Mouse (Mus musculus) left cerebral cortex, postnatal 25 days (tissue): ENCODE results near the gene Nek8. TPM values are rescaled to one million over a fixed set of nuclear protein-coding genes. Genes with fewer than 3 reads are reported as not detected.
"Not testable (repeated sequence)": the region's sequence is repeated elsewhere in the genome, so short reads cannot be mapped to it uniquely, and the experiment has no call there.

Source experiments
- DNase-seq, 2 experiments: peaks; one replicate each; pipeline ENCODE4 v3.0.0; 2022; ENCODE audit warnings: low spot score in 2 of 2, mixed read lengths in 1 of 2
- intact Hi-C: fragments of 180-260 bp; cut with DNase I; formaldehyde crosslinking; loops from one replicate; pipeline ENCODE4 v1.15.1; 2025
- total RNA-seq, 2 experiments: library from RNA; stranded (reverse); gene quantifications; 2 replicates each; pipeline ENCODE4 v1.2.3; 2021

Gene Nek8
- total RNA-seq, 2 experiments from 2014 or later = 3.1 to 3.2 TPM

- intact Hi-C loops = no loop called here
- no peak for DNase-seq
Observed at GRCm38 (mm10) chr11:78155674-78156073, 20.8 kb downstream of the Nek8 start.

- intact Hi-C loops = loop anchor here (2.0 to 5.0 kb wide), 2 partner anchors 23 to 61 kb away; partner anchors contain the start of genes Fam222b, Nek8 and Tlcd1
- no peak for DNase-seq
Observed at GRCm38 (mm10) chr11:78153778-78154177, 22.7 kb downstream of the Nek8 start.

- intact Hi-C loops = loop anchor here (2.0 to 5.0 kb wide), 2 partner anchors 24 to 60 kb away; partner anchors contain the start of genes Fam222b, Nek8 and Tlcd1
- peak; percentile 77 to 87 for DNase-seq
Observed at GRCm38 (mm10) chr11:78152299-78153231, 23.9 kb downstream of the Nek8 start.

- intact Hi-C loops = loop anchor here (1.0 to 5.0 kb wide), 2 partner anchors 59 to 91 kb away; partner anchors contain the start of gene Fam222b
- no peak for DNase-seq
Observed at GRCm38 (mm10) chr11:78151161-78151560, 25.3 kb downstream of the Nek8 start.

GRCm38 (mm10) chr11:78146707-78147543, 29.6 kb downstream of the Nek8 start:
- intact Hi-C loops = no loop called here
- no peak for DNase-seq

GRCm38 (mm10) chr11:78146168-78146567, 30.3 kb downstream of the Nek8 start:
- no peak for DNase-seq
- intact Hi-C loops = no loop called here

GRCm38 (mm10) chr11:78143520-78143919, 33.0 kb downstream of the Nek8 start:
- intact Hi-C loops = no loop called here
- no peak for DNase-seq

GRCm38 (mm10) chr11:78140665-78141064, 35.8 kb downstream of the Nek8 start:
- intact Hi-C loops = no loop called here
- DNase-seq = no peak

GRCm38 (mm10) chr11:78138023-78138422, 38.5 kb downstream of the Nek8 start:
- intact Hi-C loops = no loop called here

GRCm38 (mm10) chr11:78137584-78137983, 38.9 kb downstream of the Nek8 start:
- no peak for DNase-seq
- intact Hi-C loops = no loop called here

More at GRCm38 (mm10) chr11:78138023-78138422, 38.5 kb downstream of the Nek8 start:
- DNase-seq = no peak

GRCm38 (mm10) chr11:78136132-78136531, 40.3 kb downstream of the Nek8 start:
- no peak for DNase-seq
- intact Hi-C loops = no loop called here

- intact Hi-C loops, DNase-seq: not testable (repeated sequence)
Observed at GRCm38 (mm10) chr11:78135314-78135713, 41.2 kb downstream of the Nek8 start.

GRCm38 (mm10) chr11:78134344-78134743, 42.1 kb downstream of the Nek8 start:
- peak in 1 of 2 experiments; percentile 47 for DNase-seq

GRCm38 (mm10) chr11:78133915-78134314, 42.6 kb downstream of the Nek8 start:
- DNase-seq = no peak
- intact Hi-C loops = no loop called here

More at GRCm38 (mm10) chr11:78134344-78134743, 42.1 kb downstream of the Nek8 start:
- intact Hi-C loops = no loop called here

- no peak for DNase-seq
- intact Hi-C loops = no loop called here
Observed at GRCm38 (mm10) chr11:78129458-78129857, 47.0 kb downstream of the Nek8 start.

GRCm38 (mm10) chr11:78126739-78127138, 49.7 kb downstream of the Nek8 start:
- intact Hi-C loops = no loop called here

GRCm38 (mm10) chr11:78125691-78126090, 50.8 kb downstream of the Nek8 start:
- intact Hi-C loops = no loop called here
- DNase-seq = no peak

More at GRCm38 (mm10) chr11:78126739-78127138, 49.7 kb downstream of the Nek8 start:
- DNase-seq = no peak

- DNase-seq = no peak
- intact Hi-C loops = no loop called here
Observed at GRCm38 (mm10) chr11:78123782-78124181, 52.7 kb downstream of the Nek8 start.

- intact Hi-C loops = no loop called here
- no peak for DNase-seq
Observed at GRCm38 (mm10) chr11:78122815-78123214, 53.7 kb downstream of the Nek8 start.

- DNase-seq = no peak
- intact Hi-C loops = no loop called here
Observed at GRCm38 (mm10) chr11:78121176-78121575, 55.3 kb downstream of the Nek8 start.
